In the genomic region with DNA sequence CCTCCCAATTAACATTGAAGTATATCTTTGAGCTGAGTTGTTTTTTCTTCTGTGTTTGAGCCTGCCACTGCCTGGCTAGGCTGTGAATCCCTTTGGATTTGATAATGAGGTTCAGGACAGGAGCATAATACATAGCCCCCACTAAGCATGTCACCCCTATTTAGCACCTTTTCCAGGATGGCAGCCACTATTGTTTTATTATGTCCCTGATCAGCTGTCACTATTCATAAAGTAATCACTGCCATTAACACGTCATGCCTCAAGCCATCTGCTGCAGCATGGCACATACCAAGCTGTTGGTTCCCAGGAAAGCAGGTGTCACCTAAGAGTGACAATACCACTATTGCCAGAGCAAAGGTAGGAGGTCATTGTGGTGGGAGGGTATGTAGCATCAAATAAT, we compare ENCODE assay signal across 30 mouse cellular contexts.
DNase-seq lines count a peak whose midpoint lies in the region; ATAC-seq and TF ChIP-seq lines count a peak whose summit lies in the region.
"Had no signal": no experiment of that assay in that cellular context is flagged by ENCODE, and none has a peak within 500 bp of the region (broad histone marks: within the 10 kb centered on the region; RNA-seq: fewer than 3 reads in every experiment).

No protein-coding gene starts in this region.

- ATAC-seq in midbrain, embryonic 13.5 days, result 0 out of 2 replicates have a peak, but pooled peaks have one; percentile 27
- ATAC-seq in midbrain, embryonic 16.5 days, result no peak
- peak; percentile 79; the same call in 1 of the 2 replicates for ATAC-seq in forebrain, embryonic 12.5 days (ENCODE audit: low FRiP score)
- ATAC-seq in forebrain, postnatal 0 days, result peak; percentile 43; the same call in 1 of the 2 replicates
- ATAC-seq in megakaryocyte progenitor cell, adult 5-6 weeks (replicated peaks; ENCODE audit: poor library complexity), result no peak

- 44% methylated on average over 1 of the region's 1 CpGs for WGBS in midbrain, embryonic 13.5 days
- 57% methylated on average over 1 of the region's 1 CpGs for WGBS in midbrain, embryonic 16.5 days
- 47% methylated on average over 1 of the region's 1 CpGs for WGBS in forebrain, embryonic 12.5 days
- 38% methylated on average over 1 of the region's 1 CpGs for WGBS in forebrain, postnatal 0 days

- no peaks in the 10 kb centered on the region for H3K27me3 ChIP-seq in midbrain, embryonic 13.5 days
- no peaks in the 10 kb centered on the region for H3K27me3 ChIP-seq in midbrain, embryonic 16.5 days (ENCODE audit: control insufficient read depth, insufficient read depth, low read depth, low read length)
- H3K27me3 ChIP-seq in forebrain, embryonic 12.5 days, result no peaks in the 10 kb centered on the region
- H3K27me3 ChIP-seq in forebrain, postnatal 0 days (ENCODE audit: insufficient read depth, low read length), result no peaks in the 10 kb centered on the region
- H3K27me3 ChIP-seq: embryonic facial prominence, embryonic 15.5 days; kidney, embryonic 15.5 days; limb, embryonic 13.5 days; lung, embryonic 15.5 days; stomach, embryonic 15.5 days had no signal

- no peak for TF ChIP-seq CTCF in brain, embryonic 14.5 days (IDR thresholded peaks at IDR 0.05; ENCODE audit: borderline replicate concordance, extremely low read depth, insufficient read depth, insufficient read length)
- TF ChIP-seq CTCF in forebrain, postnatal 0 days (IDR thresholded peaks at IDR 0.05; ENCODE audit: low read depth), result no peak

- no peak overlapping the region for H3K9ac ChIP-seq in midbrain, embryonic 13.5 days (replicated peaks)
- H3K9ac ChIP-seq in midbrain, embryonic 16.5 days (ENCODE audit: low read depth, low read length), result no peak overlapping the region
- H3K9ac ChIP-seq in forebrain, embryonic 12.5 days, result no peak overlapping the region
- H3K9ac ChIP-seq in forebrain, postnatal 0 days, result no peak overlapping the region
- H3K9ac ChIP-seq: embryonic facial prominence, embryonic 15.5 days; kidney, embryonic 15.5 days; limb, embryonic 13.5 days; lung, embryonic 15.5 days; stomach, embryonic 15.5 days had no signal

- no peak for TF ChIP-seq POLR2A in brain, embryonic 14.5 days (IDR thresholded peaks at IDR 0.05; ENCODE audit: borderline replicate concordance, extremely low read depth, insufficient read depth, insufficient read length, poor library complexity, severe bottlenecking)

- no peak overlapping the region for H3K4me3 ChIP-seq in midbrain, embryonic 13.5 days (replicated peaks)
- H3K4me3 ChIP-seq in midbrain, embryonic 16.5 days (ENCODE audit: low read depth, low read length), result no peak overlapping the region
- H3K4me3 ChIP-seq in forebrain, embryonic 12.5 days (replicated peaks), result no peak overlapping the region
- no peak overlapping the region for H3K4me3 ChIP-seq in forebrain, postnatal 0 days (ENCODE audit: low read depth, low read length)
- H3K4me3 ChIP-seq: embryonic facial prominence, embryonic 10.5 days; embryonic facial prominence, embryonic 15.5 days; kidney, embryonic 15.5 days; layer of hippocampus, adult 2 months; left cerebral cortex, adult 2 months; limb, embryonic 13.5 days; lung, embryonic 15.5 days; stomach, embryonic 15.5 days had no signal

- H3K27ac ChIP-seq in midbrain, embryonic 13.5 days, result no peak overlapping the region
- H3K27ac ChIP-seq in midbrain, embryonic 16.5 days (ENCODE audit: low read length), result no peak overlapping the region
- H3K27ac ChIP-seq in forebrain, embryonic 12.5 days, result no peak overlapping the region
- H3K27ac ChIP-seq in forebrain, postnatal 0 days (ENCODE audit: low read depth, low read length), result no peak overlapping the region
- H3K27ac ChIP-seq: embryonic facial prominence, embryonic 10.5 days; embryonic facial prominence, embryonic 15.5 days; kidney, embryonic 15.5 days; layer of hippocampus, adult 2 months; left cerebral cortex, adult 2 months; limb, embryonic 13.5 days; lung, embryonic 15.5 days; stomach, embryonic 15.5 days had no signal

- H3K9me3 ChIP-seq in midbrain, embryonic 13.5 days, result peaks cover 8% of the 10 kb centered on the region
- no peaks in the 10 kb centered on the region; the same call in 1 of the 2 replicates for H3K9me3 ChIP-seq in midbrain, embryonic 16.5 days (replicated peaks; ENCODE audit: control insufficient read depth, low read length, poor library complexity, severe bottlenecking)
- H3K9me3 ChIP-seq in forebrain, embryonic 12.5 days, result no peaks in the 10 kb centered on the region
- no peaks in the 10 kb centered on the region for H3K9me3 ChIP-seq in forebrain, postnatal 0 days (ENCODE audit: low read length)
- H3K9me3 ChIP-seq: embryonic facial prominence, embryonic 15.5 days; lung, embryonic 15.5 days had no signal

- DNase-seq in brain, embryonic 14.5 days (ENCODE audit: low read depth), result peak; percentile 87
- DNase-seq in forebrain, postnatal 0 days, result peak; percentile 26
- DNase-seq in kidney, postnatal 14 days, result no peak
- DNase-seq in lung, postnatal 10 days, result no peak
- DNase-seq: adrenal gland, postnatal 36 days; B cell, adult 2 months; cerebellum, adult 8-10 months; cerebellum, postnatal 25 days; gastrocnemius, postnatal 25 days; heart, adult 18-20 months; heart, postnatal 36 days; kidney, adult 11 months; kidney, postnatal 36 days; lung, postnatal 36 days; right cerebral cortex, postnatal 25 days; thymus, postnatal 14 days had no signal

- no peak overlapping the region for H3K4me2 ChIP-seq in midbrain, embryonic 13.5 days (replicated peaks)
- no peak overlapping the region for H3K4me2 ChIP-seq in midbrain, embryonic 16.5 days (ENCODE audit: low read length)
- no peak overlapping the region for H3K4me2 ChIP-seq in forebrain, embryonic 12.5 days
- H3K4me2 ChIP-seq in forebrain, postnatal 0 days (ENCODE audit: low read depth), result no peak overlapping the region
- H3K4me2 ChIP-seq: embryonic facial prominence, embryonic 15.5 days; heart, embryonic 11.5 days; kidney, embryonic 15.5 days; limb, embryonic 13.5 days; liver, embryonic 11.5 days; lung, embryonic 15.5 days; stomach, embryonic 15.5 days had no signal

- no peaks in the 10 kb centered on the region for H3K4me1 ChIP-seq in midbrain, embryonic 13.5 days (replicated peaks)
- H3K4me1 ChIP-seq in midbrain, embryonic 16.5 days (ENCODE audit: control insufficient read depth, insufficient read depth, low read length), result no peaks in the 10 kb centered on the region
- no peaks in the 10 kb centered on the region for H3K4me1 ChIP-seq in forebrain, embryonic 12.5 days
- no peaks in the 10 kb centered on the region for H3K4me1 ChIP-seq in forebrain, postnatal 0 days (ENCODE audit: insufficient read depth)
- H3K4me1 ChIP-seq: embryonic facial prominence, embryonic 10.5 days; embryonic facial prominence, embryonic 15.5 days; kidney, embryonic 15.5 days; limb, embryonic 13.5 days; lung, embryonic 15.5 days; stomach, embryonic 15.5 days had no signal

- H3K36me3 ChIP-seq in midbrain, embryonic 13.5 days, result no peaks in the 10 kb centered on the region
- H3K36me3 ChIP-seq in midbrain, embryonic 16.5 days (ENCODE audit: control insufficient read depth, insufficient read depth, low read length), result no peaks in the 10 kb centered on the region
- H3K36me3 ChIP-seq in forebrain, embryonic 12.5 days (replicated peaks), result no peaks in the 10 kb centered on the region
- no peaks in the 10 kb centered on the region for H3K36me3 ChIP-seq in forebrain, postnatal 0 days (ENCODE audit: insufficient read depth)
- H3K36me3 ChIP-seq: embryonic facial prominence, embryonic 15.5 days; limb, embryonic 13.5 days; lung, embryonic 15.5 days; stomach, embryonic 15.5 days had no signal

Comparison
In these comparisons a context has a peak if more than half of its experiments do, and no peak if none do; other contexts are left out.
1. ATAC-seq: peak in midbrain, embryonic 13.5 days (single experiment), forebrain, embryonic 12.5 days (single experiment) and forebrain, postnatal 0 days (single experiment); none in midbrain, embryonic 16.5 days (single experiment) and megakaryocyte progenitor cell, adult 5-6 weeks (single experiment).
2. DNase-seq: peak in brain, embryonic 14.5 days (single experiment) and forebrain, postnatal 0 days (single experiment); none in kidney, postnatal 14 days (single experiment) and lung, postnatal 10 days (single experiment).